Mouse (Mus musculus) cerebellum, adult 11 months (tissue): ENCODE data around the gene St7l.

Source experiments
- DNase-seq: peaks from one replicate; pipeline ENCODE4 v3.0.0; 2022

Gene St7l

GRCm38 (mm10) chr3:104965070-104965855, 101.5 kb downstream of the St7l start:
- DNase-seq = no peak

- DNase-seq = no peak
Measured at GRCm38 (mm10) chr3:104965991-104966554, 102.3 kb downstream of the St7l start.

GRCm38 (mm10) chr3:104967548-104968300, 103.9 kb downstream of the St7l start:
- peak; percentile 42 for DNase-seq
